Mouse (Mus musculus): ENCODE data around the gene Tcf3.
A peak's percentile ranks its signal among the peaks of the same experiment; 100 is the strongest.

Gene Tcf3

GRCm38 (mm10) chr10:80385811-80386734 is 47.4 kb downstream of the Tcf3 start:
- no peak for DNase-seq (ENCODE audit: low spot score)

DNA sequence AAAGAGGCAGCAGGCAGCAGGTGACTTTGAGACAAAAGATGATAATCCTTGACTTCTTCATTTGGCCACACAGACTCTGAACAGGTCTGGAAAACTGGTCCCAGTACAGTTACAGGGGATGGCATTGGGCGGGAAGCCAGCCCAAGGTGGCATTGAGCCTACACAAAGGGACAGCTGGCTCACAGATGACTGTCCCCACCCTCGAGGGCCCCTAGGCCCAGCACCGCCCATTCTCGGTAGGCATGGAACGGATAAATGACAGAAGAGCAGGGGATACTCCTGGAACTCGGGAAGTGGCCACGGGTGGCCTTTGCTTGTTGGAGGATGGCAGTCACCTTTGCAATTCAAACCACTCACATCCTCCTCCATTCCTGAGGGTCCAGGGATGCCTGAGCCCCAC is 48.1 kb downstream of the Tcf3 start:
- peak; percentile 26 for DNase-seq (ENCODE audit: low spot score)

DNA sequence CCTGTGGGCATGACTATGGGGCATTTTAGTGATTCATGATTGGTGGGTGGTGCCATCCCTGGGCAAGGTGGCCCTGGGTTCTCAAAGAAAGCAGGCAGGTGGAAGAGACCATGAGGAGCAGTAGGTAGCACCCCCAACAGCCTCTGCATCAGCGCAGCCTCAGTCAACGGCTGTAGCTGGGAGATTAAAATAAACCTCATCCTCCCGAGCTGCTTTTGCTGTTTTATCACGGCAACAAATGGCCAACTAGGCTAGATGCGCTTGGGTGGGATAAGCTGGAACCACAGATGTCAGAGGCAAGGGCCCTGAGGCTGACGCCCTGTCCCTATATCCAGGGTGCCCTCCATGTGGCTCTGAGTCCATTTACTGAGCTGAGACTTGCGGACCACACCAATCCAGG is 48.7 kb downstream of the Tcf3 start:
- peak; percentile 73 for DNase-seq (ENCODE audit: low spot score)

GRCm38 (mm10) chr10:80384115-80384639 is 49.3 kb downstream of the Tcf3 start:
- DNase-seq (ENCODE audit: low spot score) = peak; percentile 23

GRCm38 (mm10) chr10:80383431-80383830 is 50.0 kb downstream of the Tcf3 start:
- DNase-seq (ENCODE audit: low spot score) = no peak

- no peak for DNase-seq (ENCODE audit: low spot score)
These were observed 50.6 kb downstream of the Tcf3 start for GRCm38 (mm10) chr10:80382641-80383365.

GRCm38 (mm10) chr10:80377716-80378115 is 55.7 kb downstream of the Tcf3 start:
- DNase-seq (ENCODE audit: low spot score) = no peak

DNA sequence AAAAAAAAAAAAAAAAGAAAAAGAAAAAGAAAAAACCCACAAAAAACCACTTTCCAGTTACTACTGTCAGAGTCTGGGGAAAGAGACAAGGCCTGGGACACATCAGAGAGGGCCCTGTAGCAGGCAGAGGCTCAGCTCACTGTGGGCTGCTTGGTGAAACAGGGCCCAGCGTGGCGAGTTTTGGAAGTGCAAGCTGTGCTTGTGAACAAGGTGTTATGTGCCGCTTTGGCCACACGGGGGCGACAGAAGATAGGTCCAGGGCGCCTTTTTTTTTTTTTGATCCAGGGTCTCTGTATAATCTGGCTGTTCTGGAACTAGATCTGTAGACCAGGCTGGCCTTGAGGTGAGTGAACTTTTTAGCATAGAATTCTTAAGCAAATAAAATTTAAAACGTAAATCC is 57.3 kb downstream of the Tcf3 start:
- peak; percentile 91 for DNase-seq (ENCODE audit: low spot score)

GRCm38 (mm10) chr10:80374063-80374462 is 59.4 kb downstream of the Tcf3 start:
- DNase-seq (ENCODE audit: low spot score) = peak; percentile 73

GRCm38 (mm10) chr10:80372706-80373105 is 60.7 kb downstream of the Tcf3 start:
- no peak for DNase-seq (ENCODE audit: low spot score)

DNA sequence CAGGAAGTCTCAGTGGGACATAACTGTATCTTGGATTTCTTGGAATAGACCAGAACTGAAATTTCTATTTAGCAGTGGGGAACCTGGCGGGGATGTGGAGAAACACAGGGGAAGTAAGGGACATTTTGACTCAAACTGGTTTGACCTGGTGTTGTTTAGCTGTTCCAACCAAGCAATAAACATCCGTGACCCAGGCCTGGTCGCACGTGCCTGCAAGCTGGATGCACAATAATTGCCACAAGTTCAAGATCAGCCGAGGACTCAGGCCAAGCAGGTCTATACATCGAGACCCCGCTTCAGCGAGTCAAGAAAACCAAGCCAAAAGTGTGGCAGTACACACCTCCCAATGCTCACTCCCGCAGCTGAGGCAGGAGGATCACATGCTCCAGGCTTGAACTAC is 61.5 kb downstream of the Tcf3 start:
- DNase-seq (ENCODE audit: low spot score) = no peak

DNA sequence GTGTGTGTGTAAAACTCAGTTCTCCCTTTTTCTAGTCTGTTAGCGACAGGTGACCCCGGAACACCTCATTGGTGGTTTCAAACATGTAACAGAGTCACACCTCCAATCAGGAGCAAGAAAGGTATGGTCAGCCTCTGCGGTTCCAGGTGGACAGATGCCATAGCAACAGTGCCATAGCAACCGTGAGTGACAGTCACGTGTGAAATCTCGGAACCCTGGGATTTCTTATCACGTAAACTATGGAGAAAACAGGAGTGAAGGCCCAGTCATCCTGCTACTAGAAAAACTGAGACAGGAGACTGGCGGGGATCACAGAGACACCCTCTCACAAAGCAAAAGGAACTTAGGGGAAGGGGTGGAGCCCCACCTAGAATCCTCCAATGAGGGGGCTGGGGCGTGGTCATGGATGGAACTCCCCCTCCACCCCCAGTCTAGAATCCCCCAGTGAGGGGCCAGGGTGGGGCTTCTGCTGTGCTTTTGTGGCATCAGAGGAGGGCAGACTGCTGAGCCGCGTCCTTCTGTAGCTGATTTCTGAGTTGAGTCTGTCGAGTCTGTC is 62.0 kb downstream of the Tcf3 start:
- no peak for DNase-seq (ENCODE audit: low spot score)

DNA sequence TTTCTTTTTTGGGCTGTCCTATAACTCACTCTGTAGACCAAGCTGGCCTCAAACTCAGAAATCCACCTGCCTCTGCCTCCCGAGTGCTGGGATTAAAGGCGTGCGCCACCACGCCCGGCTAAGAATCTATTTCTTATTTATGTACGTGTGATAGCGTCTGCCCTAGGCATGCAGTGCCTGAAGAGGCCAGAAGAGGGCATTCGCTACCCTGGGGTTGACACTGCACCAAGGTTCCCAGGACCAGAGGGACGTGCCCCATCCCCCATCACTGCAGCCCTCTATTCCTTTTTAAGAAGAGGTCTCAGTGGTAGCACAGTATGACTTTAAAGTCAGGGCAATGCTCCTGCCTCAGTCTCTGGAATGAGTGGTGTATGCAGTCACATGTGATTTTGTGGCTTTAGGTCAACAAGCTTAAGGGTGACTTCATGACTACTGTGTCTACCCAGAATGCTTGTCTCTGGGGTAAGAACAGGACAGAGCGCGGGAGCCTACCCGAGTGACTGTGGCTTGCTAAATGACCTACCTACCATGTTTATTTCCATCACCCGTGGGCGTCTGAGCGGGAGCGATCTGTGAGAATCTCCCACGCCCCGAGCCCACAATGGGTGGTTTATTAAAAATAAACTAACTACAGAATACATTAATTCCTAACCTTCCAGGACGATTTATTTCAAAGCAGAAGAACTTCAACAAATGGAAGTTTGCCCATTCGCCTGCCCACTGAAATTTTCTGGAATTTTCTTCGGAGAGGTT is 63.3 kb downstream of the Tcf3 start:
- DNase-seq (ENCODE audit: low spot score) = no peak

DNA sequence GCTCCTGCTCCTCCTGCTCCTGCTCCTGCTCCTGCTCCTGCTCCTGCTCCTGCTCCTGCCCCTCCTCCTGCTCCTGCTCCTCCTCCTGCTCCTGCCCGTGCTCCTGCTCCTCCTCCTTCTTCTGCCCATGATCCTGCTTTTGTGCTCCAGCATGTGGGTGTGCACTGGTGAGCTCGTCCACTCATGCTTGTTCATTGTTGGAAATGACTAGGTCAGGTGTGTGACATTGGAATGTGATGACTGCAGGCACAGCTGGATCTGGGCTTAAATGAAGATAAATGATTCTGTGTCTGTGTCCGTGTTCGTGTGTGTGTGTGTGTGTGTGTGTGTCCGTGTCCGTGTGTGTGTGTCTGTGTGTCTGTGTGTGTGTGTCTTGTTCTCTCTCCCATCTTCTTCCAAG is 65.1 kb downstream of the Tcf3 start:
- DNase-seq (ENCODE audit: low spot score) = no peak

GRCm38 (mm10) chr10:80367954-80368353 is 65.5 kb downstream of the Tcf3 start:
- no peak for DNase-seq (ENCODE audit: low spot score)

GRCm38 (mm10) chr10:80365736-80366135 is 67.7 kb downstream of the Tcf3 start:
- DNase-seq (ENCODE audit: low spot score) = no peak

DNA sequence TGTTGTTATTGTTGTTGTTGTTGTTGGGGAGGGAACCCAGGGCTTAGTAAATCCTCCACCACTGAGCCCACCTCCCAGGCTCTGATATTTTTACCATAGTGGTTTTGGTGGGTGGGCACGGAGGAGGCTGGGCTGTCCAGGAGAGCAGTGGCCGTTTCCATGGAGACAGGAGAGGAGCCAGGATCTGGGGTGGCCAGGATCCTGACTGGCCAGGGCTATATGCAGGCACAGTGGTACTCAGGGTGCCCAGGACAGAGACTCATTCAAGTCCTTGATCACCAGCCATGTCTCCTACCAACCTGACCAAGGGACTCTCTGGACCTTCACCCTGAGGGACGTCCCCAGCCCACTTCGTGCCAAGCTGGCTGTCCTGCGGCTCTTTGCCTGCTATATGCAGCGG is 69.7 kb downstream of the Tcf3 start:
- no peak for DNase-seq (ENCODE audit: low spot score)
